8 mouse cellular contexts compared by ENCODE assay signal in genomic region chr6:30982372-30982980, GRCm38 (mm10). TPM values are rescaled to one million over a fixed set of nuclear protein-coding genes. Genes with fewer than 3 reads are reported as not detected.
DNase-seq lines count a peak whose midpoint lies in the region; ATAC-seq lines count a peak whose summit lies in the region.

No protein-coding gene starts in this region.

- WGBS in neural tube, embryonic 11.5 days: 29% methylated on average over 13 of the region's 13 CpGs
- WGBS in neural tube, embryonic 15.5 days: 18% methylated on average over 13 of the region's 13 CpGs

- H3K4me2 ChIP-seq in neural tube, embryonic 11.5 days (ENCODE audit: low read depth): peak overlapping the region; percentile 34
- peak overlapping the region; percentile 55 for H3K4me2 ChIP-seq in neural tube, embryonic 15.5 days

- no peak for ATAC-seq in neural tube, embryonic 11.5 days (ENCODE audit: insufficient read depth, low FRiP score, low TSS enrichment)
- ATAC-seq in neural tube, embryonic 15.5 days (ENCODE audit: low FRiP score): no peak

- H3K4me3 ChIP-seq in neural tube, embryonic 11.5 days (ENCODE audit: low read depth, low read length): no peak overlapping the region
- H3K4me3 ChIP-seq in neural tube, embryonic 15.5 days (replicated peaks): peak overlapping the region; percentile 33

- H3K9ac ChIP-seq in neural tube, embryonic 11.5 days (ENCODE audit: low read length): no peak overlapping the region
- peak overlapping the region; percentile 23; the same call in 1 of the 2 replicates for H3K9ac ChIP-seq in neural tube, embryonic 15.5 days (replicated peaks)

- H3K27me3 ChIP-seq in neural tube, embryonic 11.5 days (ENCODE audit: control insufficient read depth, insufficient read depth, low read length): no peaks in the 10 kb centered on the region
- no peaks in the 10 kb centered on the region for H3K27me3 ChIP-seq in neural tube, embryonic 15.5 days (replicated peaks)

- no peak overlapping the region for H3K27ac ChIP-seq in neural tube, embryonic 11.5 days (ENCODE audit: low read depth, low read length)
- H3K27ac ChIP-seq in neural tube, embryonic 15.5 days (replicated peaks): no peak overlapping the region

- peak; percentile 8 for DNase-seq in cerebellum, adult 8-10 months
- no peak for DNase-seq in cerebellum, postnatal 4 days (ENCODE audit: low spot score in 2 of 2)
- DNase-seq in neural tube, embryonic 11.5 days (ENCODE audit: low spot score): no peak
- no peak for DNase-seq in neural tube, embryonic 10.5 days (ENCODE audit: extremely low spot score, low spot score)
- peak; percentile 68 for DNase-seq in induced T-regulatory cell, adult 2 months (ENCODE audit: low read depth)
- no peak for DNase-seq in adrenal gland, adult 18-20 months (ENCODE audit: low spot score in 2 of 2)
- no peak for DNase-seq in B cell, adult 2 months

- no peaks in the 10 kb centered on the region for H3K4me1 ChIP-seq in neural tube, embryonic 11.5 days (ENCODE audit: control insufficient read depth, insufficient read depth, low read length)
- 0 out of 2 replicates have a peak, but pooled peaks cover 3% of the 10 kb centered on the region for H3K4me1 ChIP-seq in neural tube, embryonic 15.5 days

- no peaks in the 10 kb centered on the region for H3K9me3 ChIP-seq in neural tube, embryonic 11.5 days (ENCODE audit: control insufficient read depth, low read length)
- no peaks in the 10 kb centered on the region for H3K9me3 ChIP-seq in neural tube, embryonic 15.5 days (replicated peaks)

- H3K36me3 ChIP-seq in neural tube, embryonic 11.5 days (ENCODE audit: control insufficient read depth, insufficient read depth, low read length): no peaks in the 10 kb centered on the region
- H3K36me3 ChIP-seq in neural tube, embryonic 15.5 days: no peaks in the 10 kb centered on the region

RNA-seq across cellular contexts. Expression of gene Klf14, which starts 23.6 kb away (rescaled TPM):
- 0.47 and 0.57 TPM in 2 replicates for polyA plus RNA-seq in neural tube, embryonic 11.5 days (2014; fragmentation: Nextera tagmentation; extraction: Ambion mirVana)
- polyA plus RNA-seq in neural tube, embryonic 15.5 days (2015; fragmentation: Nextera tagmentation; extraction: Ambion mirVana): 0.56 and 1.4 TPM in 2 replicates
- not detected for total RNA-seq in adrenal gland, adult 18-20 months (2021)

Comparison
In these comparisons a context has a peak if more than half of its experiments do, and no peak if none do; other contexts are left out.
1. DNase-seq: peak in cerebellum, adult 8-10 months (single experiment) and induced T-regulatory cell, adult 2 months (single experiment); none in cerebellum, postnatal 4 days (0 of 2), neural tube, embryonic 11.5 days (single experiment), neural tube, embryonic 10.5 days (single experiment), adrenal gland, adult 18-20 months (0 of 2) and B cell, adult 2 months (0 of 2).